Mouse (Mus musculus) lung, postnatal 4 days (tissue): ENCODE results near the gene Zmiz1.

Source experiments
- DNase-seq, 2 experiments: peaks; one replicate each; pipeline ENCODE4 v3.0.0; 2021

Gene Zmiz1

GRCm38 (mm10) chr14:25538522-25538921 lies 79.5 kb downstream of the Zmiz1 start:
- no peak for DNase-seq

- no peak for DNase-seq
These were observed 80.6 kb downstream of the Zmiz1 start for GRCm38 (mm10) chr14:25539493-25540116.

- no peak for DNase-seq
These were observed 81.2 kb downstream of the Zmiz1 start for GRCm38 (mm10) chr14:25540172-25540571.

GRCm38 (mm10) chr14:25541213-25541612 lies 82.2 kb downstream of the Zmiz1 start:
- no peak for DNase-seq

- DNase-seq, result no peak
These were observed 84.1 kb downstream of the Zmiz1 start for GRCm38 (mm10) chr14:25543098-25543497.

- no peak for DNase-seq
These were observed 84.9 kb downstream of the Zmiz1 start for GRCm38 (mm10) chr14:25543927-25544326.

- DNase-seq, result peak; percentile 49 to 74
These were observed 88.1 kb downstream of the Zmiz1 start for GRCm38 (mm10) chr14:25546852-25547621.

- DNase-seq, result no peak
These were observed 88.9 kb downstream of the Zmiz1 start for GRCm38 (mm10) chr14:25547882-25548281.

GRCm38 (mm10) chr14:25548650-25549049 lies 89.7 kb downstream of the Zmiz1 start:
- no peak for DNase-seq

- DNase-seq, result no peak
These were observed 90.1 kb downstream of the Zmiz1 start for GRCm38 (mm10) chr14:25549125-25549524.

- no peak for DNase-seq
These were observed 91.2 kb downstream of the Zmiz1 start for GRCm38 (mm10) chr14:25549871-25550840.

GRCm38 (mm10) chr14:25551731-25552130 lies 92.7 kb downstream of the Zmiz1 start:
- no peak for DNase-seq

GRCm38 (mm10) chr14:25553382-25553781 lies 94.4 kb downstream of the Zmiz1 start:
- no peak for DNase-seq

GRCm38 (mm10) chr14:25554781-25555180 lies 95.8 kb downstream of the Zmiz1 start:
- DNase-seq, result no peak

- DNase-seq, result no peak
These were observed 96.4 kb downstream of the Zmiz1 start for GRCm38 (mm10) chr14:25555291-25555781.

- DNase-seq, result no peak
These were observed 96.9 kb downstream of the Zmiz1 start for GRCm38 (mm10) chr14:25555848-25556247.

GRCm38 (mm10) chr14:25557014-25557413 lies 98.0 kb downstream of the Zmiz1 start:
- DNase-seq, result peak; percentile 48 to 73

GRCm38 (mm10) chr14:25558479-25558878 lies 99.5 kb downstream of the Zmiz1 start:
- DNase-seq, result no peak

GRCm38 (mm10) chr14:25559907-25560306 lies 100.9 kb downstream of the Zmiz1 start:
- DNase-seq, result no peak

GRCm38 (mm10) chr14:25560841-25561240 lies 101.9 kb downstream of the Zmiz1 start:
- DNase-seq, result no peak

- DNase-seq, result no peak
These were observed 102.7 kb downstream of the Zmiz1 start for GRCm38 (mm10) chr14:25561716-25562115.

- no peak for DNase-seq
These were observed 103.5 kb downstream of the Zmiz1 start for GRCm38 (mm10) chr14:25562447-25562846.

GRCm38 (mm10) chr14:25562909-25563308 lies 103.9 kb downstream of the Zmiz1 start:
- DNase-seq, result no peak
